Comparison of ENCODE assay signal across 11 mouse cellular contexts in genomic region chr15:27810262-27810661, GRCm38 (mm10).
DNase-seq lines count a peak whose midpoint lies in the region; ATAC-seq and TF ChIP-seq lines count a peak whose summit lies in the region.
"Had no signal": no experiment of that assay in that cellular context is flagged by ENCODE, and none has a peak within 500 bp of the region (broad histone marks: within the 10 kb centered on the region; RNA-seq: fewer than 3 reads in every experiment).

No protein-coding gene starts in this region.

- H3K4me1 ChIP-seq in intestine, embryonic 14.5 days (replicated peaks; ENCODE audit: control insufficient read depth, insufficient read depth, low read length): peaks cover 45% of the 10 kb centered on the region
- H3K4me1 ChIP-seq in intestine, postnatal 0 days (replicated peaks; ENCODE audit: control insufficient read depth, insufficient read depth, low read length): no peaks in the 10 kb centered on the region
- H3K4me1 ChIP-seq in hindbrain, embryonic 14.5 days (replicated peaks; ENCODE audit: control insufficient read depth, insufficient read depth, low read length): peaks cover 20% of the 10 kb centered on the region; the same call in 1 of the 2 replicates
- 0 out of 2 replicates have a peak, but pooled peaks cover 3% of the 10 kb centered on the region for H3K4me1 ChIP-seq in stomach, postnatal 0 days (replicated peaks; ENCODE audit: control insufficient read depth, insufficient read depth)

- peak overlapping the region; percentile 22 for H3K27ac ChIP-seq in intestine, embryonic 14.5 days (ENCODE audit: low read depth)
- H3K27ac ChIP-seq in intestine, postnatal 0 days (ENCODE audit: low read depth, low read length): no peak overlapping the region
- H3K27ac ChIP-seq in hindbrain, embryonic 14.5 days: peak overlapping the region; percentile 57
- H3K27ac ChIP-seq in stomach, postnatal 0 days (replicated peaks): peak overlapping the region; percentile 30; the same call in 1 of the 2 replicates
- H3K27ac ChIP-seq: heart, adult 2 months had no signal

- peaks cover 38% of the 10 kb centered on the region for H3K36me3 ChIP-seq in intestine, embryonic 14.5 days (ENCODE audit: control insufficient read depth, insufficient read depth, low read length)
- H3K36me3 ChIP-seq in intestine, postnatal 0 days (ENCODE audit: control insufficient read depth, insufficient read depth): peaks cover 30% of the 10 kb centered on the region
- H3K36me3 ChIP-seq in hindbrain, embryonic 14.5 days (replicated peaks; ENCODE audit: control insufficient read depth, insufficient read depth): peaks cover 74% of the 10 kb centered on the region
- peaks cover 9% of the 10 kb centered on the region; the same call in 1 of the 2 replicates for H3K36me3 ChIP-seq in stomach, postnatal 0 days (ENCODE audit: control insufficient read depth, insufficient read depth, low read length)
- H3K36me3 ChIP-seq: G1E had no signal

- no peak for ATAC-seq in intestine, embryonic 14.5 days (replicated peaks; ENCODE audit: low FRiP score, low TSS enrichment, low read depth)
- no peak for ATAC-seq in intestine, postnatal 0 days
- ATAC-seq in hindbrain, embryonic 14.5 days (ENCODE audit: low FRiP score): no peak
- no peak for ATAC-seq in stomach, postnatal 0 days (ENCODE audit: low FRiP score, low TSS enrichment)
- no peak for ATAC-seq in inflammation-experienced regulatory T-cells, adult 6 months

- WGBS in intestine, embryonic 14.5 days: 26% methylated on average over 7 of the region's 7 CpGs
- 44% methylated on average over 7 of the region's 7 CpGs for WGBS in intestine, postnatal 0 days
- 63% methylated on average over 7 of the region's 7 CpGs for WGBS in hindbrain, embryonic 14.5 days
- 44% methylated on average over 7 of the region's 7 CpGs for WGBS in stomach, postnatal 0 days

- H3K4me2 ChIP-seq in intestine, embryonic 14.5 days (ENCODE audit: low read length): no peak overlapping the region
- H3K4me2 ChIP-seq in intestine, postnatal 0 days (replicated peaks; ENCODE audit: low read depth): no peak overlapping the region
- no peak overlapping the region for H3K4me2 ChIP-seq in hindbrain, embryonic 14.5 days (replicated peaks)
- H3K4me2 ChIP-seq in stomach, postnatal 0 days (replicated peaks; ENCODE audit: low read depth): no peak overlapping the region
- H3K4me2 ChIP-seq: midbrain, embryonic 13.5 days had no signal

- TF ChIP-seq CTCF in intestine, postnatal 0 days (IDR thresholded peaks at IDR 0.05; ENCODE audit: low read depth): no peak
- TF ChIP-seq CTCF in stomach, postnatal 0 days (IDR thresholded peaks at IDR 0.05; ENCODE audit: low read depth): no peak

- TF ChIP-seq EP300 in stomach, postnatal 0 days (optimal IDR thresholded peaks at IDR 0.05): no peak

- DNase-seq in intestine, embryonic 14.5 days (ENCODE audit: low spot score): no peak
- peak; percentile 75 for DNase-seq in ovary, adult 18-20 months (ENCODE audit: low spot score)
- DNase-seq in ovary, postnatal 14 days (ENCODE audit: low spot score): no peak
- DNase-seq in hindbrain, embryonic 14.5 days (ENCODE audit: low spot score): no peak
- no peak for DNase-seq in stomach, postnatal 0 days (ENCODE audit: low spot score)
- DNase-seq: adrenal gland, postnatal 36 days; heart, adult 2 months had no signal

- H3K4me3 ChIP-seq in intestine, embryonic 14.5 days (ENCODE audit: low read depth, low read length): no peak overlapping the region
- no peak overlapping the region for H3K4me3 ChIP-seq in intestine, postnatal 0 days (ENCODE audit: low read depth, low read length)
- no peak overlapping the region for H3K4me3 ChIP-seq in hindbrain, embryonic 14.5 days (replicated peaks; ENCODE audit: low read length)
- no peak overlapping the region for H3K4me3 ChIP-seq in stomach, postnatal 0 days (ENCODE audit: low read depth, low read length)
- H3K4me3 ChIP-seq: heart, adult 2 months; midbrain, embryonic 13.5 days had no signal

- no peak overlapping the region for H3K9ac ChIP-seq in intestine, embryonic 14.5 days (ENCODE audit: low read length)
- no peak overlapping the region for H3K9ac ChIP-seq in intestine, postnatal 0 days (ENCODE audit: low read depth, low read length)
- no peak overlapping the region for H3K9ac ChIP-seq in hindbrain, embryonic 14.5 days
- H3K9ac ChIP-seq in stomach, postnatal 0 days (ENCODE audit: low read length): no peak overlapping the region
- H3K9ac ChIP-seq: midbrain, embryonic 13.5 days had no signal

- H3K9me3 ChIP-seq in intestine, embryonic 14.5 days (ENCODE audit: control insufficient read depth, low read length): no peaks in the 10 kb centered on the region
- no peaks in the 10 kb centered on the region for H3K9me3 ChIP-seq in intestine, postnatal 0 days (ENCODE audit: control insufficient read depth)
- no peaks in the 10 kb centered on the region for H3K9me3 ChIP-seq in hindbrain, embryonic 14.5 days (ENCODE audit: control insufficient read depth, low read length)
- H3K9me3 ChIP-seq in stomach, postnatal 0 days (ENCODE audit: control insufficient read depth, low read length): no peaks in the 10 kb centered on the region
- H3K9me3 ChIP-seq: midbrain, embryonic 13.5 days had no signal

- no peaks in the 10 kb centered on the region for H3K27me3 ChIP-seq in intestine, embryonic 14.5 days (replicated peaks; ENCODE audit: control insufficient read depth, insufficient read depth, low read length)
- no peaks in the 10 kb centered on the region for H3K27me3 ChIP-seq in intestine, postnatal 0 days (replicated peaks; ENCODE audit: control insufficient read depth, insufficient read depth, low read length)
- H3K27me3 ChIP-seq in hindbrain, embryonic 14.5 days (ENCODE audit: control insufficient read depth, insufficient read depth, low read length): no peaks in the 10 kb centered on the region
- H3K27me3 ChIP-seq in stomach, postnatal 0 days (ENCODE audit: control insufficient read depth, insufficient read depth, low read length): no peaks in the 10 kb centered on the region
